ENCODE assay signal across 13 mouse cellular contexts in genomic region chr11:6899271-6900005, GRCm38 (mm10).
DNase-seq lines count a peak whose midpoint lies in the region; ATAC-seq lines count a peak whose summit lies in the region.
"Had no signal": no experiment of that assay in that cellular context is flagged by ENCODE, and none has a peak within 500 bp of the region (broad histone marks: within the 10 kb centered on the region; RNA-seq: fewer than 3 reads in every experiment).

No protein-coding gene starts in this region.

- no peak overlapping the region for H3K9ac ChIP-seq in neural tube, embryonic 15.5 days (replicated peaks)
- H3K9ac ChIP-seq: embryonic facial prominence, embryonic 13.5 days; hindbrain, embryonic 15.5 days; liver, embryonic 14.5 days; stomach, embryonic 15.5 days had no signal

- 0 out of 2 replicates have a peak, but pooled peaks have one; percentile 30 for ATAC-seq in neural tube, embryonic 15.5 days (ENCODE audit: low FRiP score)

- DNase-seq in heart, adult 11 months, result peak; percentile 82
- no peak for DNase-seq in heart, postnatal 10 days
- peak; percentile 97 for DNase-seq in brain, adult 2 months (ENCODE audit: low read depth, low spot score)
- DNase-seq in frontal cortex, postnatal 10 days (ENCODE audit: low spot score in 2 of 2), result peak; percentile 31 to 44
- no peak for DNase-seq in urinary bladder, postnatal 4 days (ENCODE audit: low spot score in 2 of 2)
- DNase-seq in heart, adult 18-20 months, result no peak
- no peak for DNase-seq in kidney, postnatal 25 days
- DNase-seq: kidney, postnatal 4 days had no signal

- H3K9me3 ChIP-seq in neural tube, embryonic 15.5 days (replicated peaks), result no peaks in the 10 kb centered on the region
- H3K9me3 ChIP-seq: embryonic facial prominence, embryonic 13.5 days; hindbrain, embryonic 15.5 days; stomach, embryonic 15.5 days had no signal

- H3K4me3 ChIP-seq in neural tube, embryonic 15.5 days (replicated peaks), result no peak overlapping the region
- H3K4me3 ChIP-seq: embryonic facial prominence, embryonic 13.5 days; hindbrain, embryonic 15.5 days; stomach, embryonic 15.5 days had no signal

- peaks cover 11% of the 10 kb centered on the region for H3K4me1 ChIP-seq in neural tube, embryonic 15.5 days

- H3K27me3 ChIP-seq in neural tube, embryonic 15.5 days (replicated peaks), result no peaks in the 10 kb centered on the region
- H3K27me3 ChIP-seq: embryonic facial prominence, embryonic 13.5 days; hindbrain, embryonic 15.5 days; stomach, embryonic 15.5 days had no signal

- H3K4me2 ChIP-seq in neural tube, embryonic 15.5 days, result no peak overlapping the region
- H3K4me2 ChIP-seq: embryonic facial prominence, embryonic 13.5 days; stomach, embryonic 15.5 days had no signal

- intact Hi-C loops in heart, postnatal 10 days (cut with DNase I), result no loop called here

- no peaks in the 10 kb centered on the region for H3K36me3 ChIP-seq in neural tube, embryonic 15.5 days
- H3K36me3 ChIP-seq: embryonic facial prominence, embryonic 13.5 days; hindbrain, embryonic 15.5 days; stomach, embryonic 15.5 days had no signal

- 82% methylated on average over 13 of the region's 13 CpGs for WGBS in neural tube, embryonic 15.5 days

- 0 out of 2 replicates have a peak overlapping the region, but pooled peaks have one; percentile 65 for H3K27ac ChIP-seq in neural tube, embryonic 15.5 days (replicated peaks)
- H3K27ac ChIP-seq: embryonic facial prominence, embryonic 13.5 days; liver, embryonic 14.5 days; stomach, embryonic 15.5 days had no signal

Comparison
In these comparisons a context has a peak if more than half of its experiments do, and no peak if none do; other contexts are left out.
1. DNase-seq: peak in heart, adult 11 months (single experiment), brain, adult 2 months (single experiment) and frontal cortex, postnatal 10 days (2 of 2); none in heart, postnatal 10 days (0 of 2), urinary bladder, postnatal 4 days (0 of 2), heart, adult 18-20 months (0 of 2) and kidney, postnatal 25 days (0 of 2).